Mouse (Mus musculus) inflammation-experienced regulatory T-cells, adult 16 weeks (primary cell): ENCODE data around the gene Atp6v1d. TPM values are rescaled to one million over a fixed set of nuclear protein-coding genes. Genes with fewer than 3 reads are reported as not detected.

ENCODE experiments used
- polyA plus RNA-seq: library from polyadenylated mRNA; unstranded; fragments of 100-300 nt; shearing (Covaris generic); gene quantifications from one replicate; pipeline ENCODE4 v1.2.1, GENCODE M21; 2017

The Atp6v1d gene
- 238 TPM for polyA plus RNA-seq

GRCm38 (mm10) chr12:78861496-78862253, at the start of gene Atp6v1d, which contains the start of gene Eif2s1:
Gene Atp6v1d (minus strand): TSS chr12:78861638.
Gene Eif2s1 (plus strand): TSS chr12:78861819.

GRCm38 (mm10) chr12:78906707-78907162, 45.3 kb upstream of the Atp6v1d start, which contains the start of gene Plek2:
Gene Plek2 (minus strand): TSS chr12:78906964.

Other genes starting within 250 kb of the Atp6v1d start
- not detected for gene Fam71d, start 170.1 kb downstream of the Atp6v1d start, polyA plus RNA-seq
- 24.2 TPM for gene Mpp5, start 112.7 kb downstream of the Atp6v1d start, polyA plus RNA-seq
- 217 TPM for gene Eif2s1, start 181 bp upstream of the Atp6v1d start, polyA plus RNA-seq
- gene Plek2, start 45.3 kb upstream of the Atp6v1d start, polyA plus RNA-seq = not detected
- 83.9 TPM for gene Tmem229b, start 146.0 kb upstream of the Atp6v1d start, polyA plus RNA-seq
- 0.09 TPM for gene Plekhh1, start 167.5 kb upstream of the Atp6v1d start, polyA plus RNA-seq
- gene Pigh, start 228.0 kb upstream of the Atp6v1d start, polyA plus RNA-seq = 28.4 TPM